Mouse (Mus musculus): Measurements from ENCODE around the gene Spint5. TPM values are rescaled to one million over a fixed set of nuclear protein-coding genes. Genes with fewer than 3 reads are reported as not detected.

The Spint5 gene
- polyA plus RNA-seq, 1 experiment from 2014 or later = not detected

DNA sequence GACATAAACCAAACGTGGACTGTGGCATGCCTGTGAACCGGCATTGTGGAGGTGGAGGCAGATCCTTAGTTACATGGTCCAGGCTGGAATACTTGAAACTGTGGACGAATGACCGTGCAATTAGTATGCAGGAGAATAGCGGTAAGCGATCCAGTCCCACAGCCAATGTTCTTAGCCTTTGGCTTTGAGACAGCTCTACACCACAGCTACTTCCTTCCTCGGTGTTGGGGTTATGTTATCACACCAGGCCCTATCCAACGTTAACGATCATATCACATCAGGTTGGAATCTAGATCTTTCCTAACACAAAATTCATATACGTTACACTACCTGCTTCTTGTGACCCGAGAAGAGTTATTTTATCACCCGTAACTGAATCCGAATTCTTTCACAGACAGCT is 29.9 kb downstream of the Spint5 start:
- Histone ChIP-seq H3K9ac (peak overlapping the region; percentile 89), H3K27ac (replicated peaks) (no peak overlapping the region), H3K4me2 (peak overlapping the region; percentile 73), H3K36me3 (peaks cover 25% of the 10 kb centered on the region), H3K4me3 (peak overlapping the region; percentile 72), H3K27me3 (no peaks in the 10 kb centered on the region; the same call in 1 of the 2 replicates), H3K4me1 (replicated peaks) (peaks cover 33% of the 10 kb centered on the region), H3K9me3 (no peaks in the 10 kb centered on the region)
- WGBS = 75% methylated on average over 13 of the region's 13 CpGs
- ATAC-seq (ENCODE audit: low read depth) = no peak

DNA sequence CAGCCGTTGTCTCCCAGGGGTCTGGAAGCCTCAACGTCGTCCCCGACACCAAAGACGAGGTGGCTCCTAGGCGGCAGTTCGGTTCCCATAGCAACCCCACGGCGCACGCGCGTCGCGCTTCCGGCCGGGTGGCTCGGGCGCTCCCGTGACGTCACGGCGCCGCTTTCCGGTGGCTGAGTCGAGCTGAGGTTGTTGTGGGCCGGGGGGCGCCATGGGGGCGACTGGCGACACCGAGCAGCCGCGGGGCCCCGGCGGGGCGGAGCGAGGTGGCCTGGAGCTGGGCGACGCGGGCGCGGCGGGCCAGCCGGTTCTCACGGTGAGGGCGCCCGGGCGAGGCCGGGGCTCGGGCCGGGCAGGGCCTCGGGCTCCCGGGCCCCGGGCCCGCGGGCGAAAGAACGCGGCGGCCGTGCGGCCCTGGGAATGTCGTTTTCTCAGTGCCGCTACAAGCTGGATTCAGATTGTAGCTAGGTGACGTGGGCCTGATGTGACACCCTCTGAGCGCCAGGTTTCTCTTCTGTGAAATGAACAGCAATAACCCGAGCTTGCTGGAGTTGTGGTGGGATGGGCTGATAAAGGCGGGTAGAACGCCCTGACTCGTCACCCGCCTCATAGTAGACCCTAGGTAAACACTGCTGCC is 30.9 kb downstream of the Spint5 start, which contains the start of the genes Wfdc3 and Dnttip1:
Wfdc3 (minus strand) TSS at position 89 of the 637 bp plus-strand sequence.
Dnttip1 (plus strand) TSS at position 141 of the 637 bp plus-strand sequence.
- under 1% methylated on average over 70 of the region's 70 CpGs for WGBS
- H3K4me1 ChIP-seq (replicated peaks) = peaks cover 33% of the 10 kb centered on the region
- peak within 1 kb of the TSS; percentile 89 for H3K9ac ChIP-seq
- H3K27ac ChIP-seq (replicated peaks) = peak within 1 kb of the TSS; percentile 70; the same call in 1 of the 2 replicates
- H3K36me3 ChIP-seq = peaks cover 34% of the 10 kb centered on the region
- H3K9me3 ChIP-seq = no peaks in the 10 kb centered on the region
- no peaks in the 10 kb centered on the region; the same call in 1 of the 2 replicates for H3K27me3 ChIP-seq
- H3K4me2 ChIP-seq = peak within 1 kb of the TSS; percentile 73
- ATAC-seq (ENCODE audit: low read depth) = peak; percentile 89
- peak within 1 kb of the TSS; percentile 72 for H3K4me3 ChIP-seq

DNA sequence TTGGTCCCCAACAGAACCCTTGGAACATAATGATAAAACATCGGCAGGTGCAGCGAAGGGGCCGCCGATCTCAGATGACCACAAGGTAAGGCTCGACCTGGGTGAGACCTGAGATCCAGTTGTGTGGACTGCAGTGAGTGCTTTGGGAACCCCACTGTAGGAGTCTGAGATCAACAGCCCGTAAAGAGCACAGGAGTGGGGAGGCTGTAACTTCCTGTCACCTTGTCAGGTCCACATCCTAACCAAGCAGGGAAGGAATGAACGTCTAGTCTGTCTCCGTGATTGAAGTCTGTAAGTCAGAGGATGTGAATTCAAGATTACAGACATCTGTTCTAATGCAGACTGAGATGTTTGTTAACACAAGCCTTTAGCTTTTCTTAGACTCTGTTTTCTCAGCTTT is 31.6 kb downstream of the Spint5 start:
- 56% methylated on average over 8 of the region's 8 CpGs for WGBS
- Histone ChIP-seq H3K27ac (replicated peaks) (no peak overlapping the region), H3K4me2 (peak overlapping the region; percentile 73), H3K27me3 (no peaks in the 10 kb centered on the region; the same call in 1 of the 2 replicates), H3K9me3 (no peaks in the 10 kb centered on the region), H3K4me3 (peak overlapping the region; percentile 72), H3K9ac (peak overlapping the region; percentile 89), H3K4me1 (replicated peaks) (peaks cover 33% of the 10 kb centered on the region), H3K36me3 (peaks cover 40% of the 10 kb centered on the region)
- ATAC-seq (ENCODE audit: low read depth) = no peak

DNA sequence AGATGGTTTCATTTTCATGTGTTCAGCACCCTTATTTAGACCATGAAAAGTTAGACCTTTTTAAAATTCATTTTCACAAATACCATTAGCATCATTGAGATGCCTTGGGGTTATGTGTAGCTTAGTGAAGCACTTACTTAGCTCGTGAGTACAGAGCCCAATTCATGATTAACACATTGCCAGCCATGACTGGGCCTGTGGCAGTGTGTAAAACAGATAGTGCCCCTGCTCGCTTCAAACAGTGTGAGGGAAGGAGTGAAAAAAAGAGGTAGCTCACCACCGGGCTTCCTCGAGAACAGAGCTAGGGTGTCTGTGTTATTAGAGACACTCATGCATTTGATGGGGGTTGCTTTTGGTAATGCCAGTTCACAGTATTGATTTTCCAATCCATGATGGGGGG is 33.1 kb downstream of the Spint5 start:
- 87% methylated on average over 4 of the region's 4 CpGs for WGBS

GRCm38 (mm10) chr2:164748991-164749390 is 33.9 kb downstream of the Spint5 start:
- Histone ChIP-seq H3K9me3 (no peaks in the 10 kb centered on the region), H3K9ac (no peak overlapping the region), H3K36me3 (peaks cover 61% of the 10 kb centered on the region), H3K4me2 (no peak overlapping the region), H3K27me3 (no peaks in the 10 kb centered on the region; the same call in 1 of the 2 replicates), H3K4me1 (replicated peaks) (peaks cover 33% of the 10 kb centered on the region), H3K4me3 (no peak overlapping the region), H3K27ac (replicated peaks) (no peak overlapping the region)
- no peak for ATAC-seq (ENCODE audit: low read depth)
- WGBS = 88% methylated on average over 6 of the region's 6 CpGs

More for the DNA sequence above, 33.1 kb downstream of the Spint5 start:
- no peak overlapping the region for H3K4me3 ChIP-seq
- H3K9me3 ChIP-seq = no peaks in the 10 kb centered on the region
- H3K36me3 ChIP-seq = peaks cover 55% of the 10 kb centered on the region
- H3K4me2 ChIP-seq = no peak overlapping the region
- H3K9ac ChIP-seq = 0 out of 2 replicates have a peak overlapping the region, but pooled peaks have one; percentile 8
- peaks cover 33% of the 10 kb centered on the region for H3K4me1 ChIP-seq (replicated peaks)
- H3K27ac ChIP-seq (replicated peaks) = no peak overlapping the region
- ATAC-seq (ENCODE audit: low read depth) = no peak
- no peaks in the 10 kb centered on the region; the same call in 1 of the 2 replicates for H3K27me3 ChIP-seq

DNA sequence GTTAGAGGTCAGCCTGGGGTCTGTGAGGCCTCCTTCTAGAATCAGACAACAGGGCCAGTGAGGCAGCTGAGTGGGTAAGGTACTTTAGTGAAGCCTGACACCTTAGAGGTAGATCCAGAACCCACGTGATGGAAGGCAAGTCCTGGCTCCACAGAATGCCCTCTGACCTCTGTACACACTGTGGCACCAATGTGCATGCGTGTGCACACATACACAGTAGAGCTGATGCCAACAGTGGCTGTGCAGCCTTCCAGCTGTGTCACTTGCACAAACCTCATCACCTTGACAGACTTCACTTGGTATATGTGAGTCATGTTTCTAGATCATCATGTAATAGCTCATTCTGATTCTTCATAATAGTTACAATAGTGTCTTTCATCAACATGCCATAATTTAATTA is 37.3 kb downstream of the Spint5 start:
- no peak overlapping the region for H3K27ac ChIP-seq (replicated peaks)
- ATAC-seq (ENCODE audit: low read depth) = no peak
- no peak overlapping the region for H3K4me3 ChIP-seq
- peaks cover 14% of the 10 kb centered on the region for H3K4me1 ChIP-seq (replicated peaks)
- H3K4me2 ChIP-seq = no peak overlapping the region
- no peaks in the 10 kb centered on the region for H3K9me3 ChIP-seq
- WGBS = 94% methylated on average over 2 of the region's 2 CpGs
- H3K27me3 ChIP-seq = no peaks in the 10 kb centered on the region
- no peak overlapping the region for H3K9ac ChIP-seq
- H3K36me3 ChIP-seq = peaks cover 95% of the 10 kb centered on the region

- WGBS = 87% methylated on average over 11 of the region's 11 CpGs
Measured at GRCm38 (mm10) chr2:164754105-164754504, 39.0 kb downstream of the Spint5 start.

DNA sequence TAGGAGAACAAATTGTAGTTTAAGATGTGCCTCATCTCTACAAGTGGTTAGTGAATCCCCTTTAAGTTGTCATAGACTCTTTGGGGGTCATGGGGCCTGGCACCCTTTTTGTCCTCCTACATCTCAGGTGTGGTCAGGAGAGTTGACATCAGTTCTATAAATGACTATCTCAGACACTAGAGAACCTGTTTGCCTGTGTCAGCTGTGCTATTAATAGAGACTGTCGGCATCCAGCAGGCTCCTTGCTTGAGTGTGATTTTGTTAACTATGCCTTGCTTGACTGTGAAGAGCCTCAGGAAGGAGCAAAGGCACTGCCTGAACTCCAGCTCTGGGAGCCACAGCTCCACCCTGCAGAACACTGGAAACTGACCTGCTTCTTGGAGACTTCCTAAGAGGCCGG is 39.7 kb downstream of the Spint5 start:
- Histone ChIP-seq H3K9me3 (no peaks in the 10 kb centered on the region), H3K4me2 (no peak overlapping the region), H3K27me3 (no peaks in the 10 kb centered on the region), H3K36me3 (peaks cover 96% of the 10 kb centered on the region), H3K4me1 (replicated peaks) (no peaks in the 10 kb centered on the region), H3K27ac (replicated peaks) (no peak overlapping the region), H3K4me3 (no peak overlapping the region), H3K9ac (no peak overlapping the region)
- no peak for ATAC-seq (ENCODE audit: low read depth)
- WGBS = 85% methylated on average over 2 of the region's 2 CpGs

More at GRCm38 (mm10) chr2:164754105-164754504, 39.0 kb downstream of the Spint5 start:
- H3K9ac ChIP-seq = no peak overlapping the region
- no peak for ATAC-seq (ENCODE audit: low read depth)
- H3K4me3 ChIP-seq = no peak overlapping the region
- H3K36me3 ChIP-seq = peaks cover 95% of the 10 kb centered on the region
- H3K27me3 ChIP-seq = no peaks in the 10 kb centered on the region
- no peak overlapping the region for H3K27ac ChIP-seq (replicated peaks)
- no peaks in the 10 kb centered on the region for H3K4me1 ChIP-seq (replicated peaks)
- no peaks in the 10 kb centered on the region for H3K9me3 ChIP-seq
- no peak overlapping the region for H3K4me2 ChIP-seq

- Histone ChIP-seq H3K36me3 (peaks cover 98% of the 10 kb centered on the region), H3K4me3 (no peak overlapping the region), H3K9ac (no peak overlapping the region), H3K4me1 (replicated peaks) (no peaks in the 10 kb centered on the region), H3K4me2 (no peak overlapping the region), H3K9me3 (no peaks in the 10 kb centered on the region), H3K27me3 (no peaks in the 10 kb centered on the region), H3K27ac (replicated peaks) (no peak overlapping the region)
- ATAC-seq (ENCODE audit: low read depth) = no peak
- WGBS = 88% methylated on average over 11 of the region's 11 CpGs
Measured at GRCm38 (mm10) chr2:164757841-164758240, 42.7 kb downstream of the Spint5 start.

GRCm38 (mm10) chr2:164758692-164759091 is 43.6 kb downstream of the Spint5 start:
- WGBS = 78% methylated on average over 1 of the region's 1 CpGs
- no peak overlapping the region for H3K4me2 ChIP-seq
- no peak for ATAC-seq (ENCODE audit: low read depth)

GRCm38 (mm10) chr2:164760059-164760833 is 45.1 kb downstream of the Spint5 start:
- WGBS = 93% methylated on average over 4 of the region's 4 CpGs
- H3K27me3 ChIP-seq = no peaks in the 10 kb centered on the region
- no peak overlapping the region for H3K9ac ChIP-seq
- no peak for ATAC-seq (ENCODE audit: low read depth)
- H3K27ac ChIP-seq (replicated peaks) = no peak overlapping the region
- H3K36me3 ChIP-seq = peaks cover 93% of the 10 kb centered on the region
- H3K4me2 ChIP-seq = no peak overlapping the region
- no peak overlapping the region for H3K4me3 ChIP-seq
- no peaks in the 10 kb centered on the region for H3K4me1 ChIP-seq (replicated peaks)
- no peaks in the 10 kb centered on the region for H3K9me3 ChIP-seq

More at GRCm38 (mm10) chr2:164758692-164759091, 43.6 kb downstream of the Spint5 start:
- H3K36me3 ChIP-seq = peaks cover 100% of the 10 kb centered on the region
- H3K4me3 ChIP-seq = no peak overlapping the region
- H3K9ac ChIP-seq = no peak overlapping the region
- no peaks in the 10 kb centered on the region for H3K9me3 ChIP-seq
- no peak overlapping the region for H3K27ac ChIP-seq (replicated peaks)
- H3K27me3 ChIP-seq = no peaks in the 10 kb centered on the region
- H3K4me1 ChIP-seq (replicated peaks) = no peaks in the 10 kb centered on the region

DNA sequence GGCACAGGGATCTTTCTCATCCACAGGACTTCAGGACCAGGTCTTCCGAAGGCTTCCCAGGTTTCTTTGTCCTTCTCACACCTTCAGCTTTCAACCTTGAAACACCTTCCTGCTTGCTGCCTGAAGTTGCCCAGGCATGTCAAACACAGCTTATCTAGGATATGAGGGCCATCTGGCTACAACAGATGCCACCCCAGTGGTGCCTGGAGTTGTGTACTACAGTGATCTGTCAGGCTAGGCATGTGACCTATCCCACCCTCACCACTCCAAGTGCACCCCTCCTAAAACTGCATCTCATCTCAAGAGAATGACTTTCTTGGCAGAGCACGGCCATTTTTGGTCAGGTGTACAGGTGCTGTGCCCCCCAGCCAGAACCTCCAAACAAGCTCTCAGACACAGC is 46.4 kb downstream of the Spint5 start:
- no peak overlapping the region for H3K4me3 ChIP-seq
- no peak overlapping the region for H3K27ac ChIP-seq (replicated peaks)
- H3K36me3 ChIP-seq = peaks cover 93% of the 10 kb centered on the region
- H3K27me3 ChIP-seq = no peaks in the 10 kb centered on the region
- H3K4me1 ChIP-seq (replicated peaks) = no peaks in the 10 kb centered on the region
- ATAC-seq (ENCODE audit: low read depth) = no peak
- H3K9ac ChIP-seq = no peak overlapping the region
- H3K4me2 ChIP-seq = no peak overlapping the region
- 97% methylated on average over 2 of the region's 2 CpGs for WGBS
- H3K9me3 ChIP-seq = no peaks in the 10 kb centered on the region

Measured in neural tube, embryonic 13.5 days (tissue).